20 mouse cellular contexts compared by ENCODE assay signal in the genomic region with DNA sequence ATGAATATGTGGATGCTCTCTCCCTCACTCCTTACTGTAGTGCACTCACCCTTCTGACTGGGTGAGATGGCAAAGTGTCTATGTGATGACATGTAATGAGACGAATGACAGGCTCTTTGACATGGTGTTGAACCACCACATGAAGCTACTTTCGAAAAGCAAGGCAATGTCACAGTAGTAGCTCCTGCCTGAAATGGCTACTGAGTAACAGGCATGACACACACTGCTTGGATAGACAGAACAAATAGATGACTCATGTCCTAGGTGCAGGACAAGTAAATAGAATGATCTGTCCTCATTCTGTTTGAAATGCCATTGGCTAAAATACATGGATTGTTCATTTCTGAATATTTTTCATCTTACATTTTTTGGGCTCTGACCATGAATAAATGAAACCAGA.
DNase-seq lines count a peak whose midpoint lies in the region; ATAC-seq and TF ChIP-seq lines count a peak whose summit lies in the region.
"Had no signal": no experiment of that assay in that cellular context is flagged by ENCODE, and none has a peak within 500 bp of the region (broad histone marks: within the 10 kb centered on the region; RNA-seq: fewer than 3 reads in every experiment).

No protein-coding gene starts in this region.

- no peaks in the 10 kb centered on the region for H3K9me3 ChIP-seq in heart, embryonic 15.5 days (replicated peaks)
- H3K9me3 ChIP-seq in liver, postnatal 0 days (ENCODE audit: low read length): no peaks in the 10 kb centered on the region
- H3K9me3 ChIP-seq in liver, embryonic 11.5 days (ENCODE audit: control insufficient read depth, low read length): no peaks in the 10 kb centered on the region
- no peaks in the 10 kb centered on the region for H3K9me3 ChIP-seq in forebrain, embryonic 14.5 days (replicated peaks; ENCODE audit: control insufficient read depth, low read length)
- H3K9me3 ChIP-seq: embryonic facial prominence, embryonic 10.5 days; embryonic facial prominence, embryonic 12.5 days; forebrain, embryonic 13.5 days had no signal

- no peak overlapping the region for H3K4me3 ChIP-seq in heart, embryonic 15.5 days
- H3K4me3 ChIP-seq in liver, postnatal 0 days (ENCODE audit: low read depth, low read length): no peak overlapping the region
- H3K4me3 ChIP-seq in liver, embryonic 11.5 days (ENCODE audit: low read depth, low read length): no peak overlapping the region
- H3K4me3 ChIP-seq in forebrain, embryonic 14.5 days (ENCODE audit: low read depth, low read length): no peak overlapping the region
- H3K4me3 ChIP-seq: embryonic facial prominence, embryonic 10.5 days; embryonic facial prominence, embryonic 12.5 days; forebrain, embryonic 13.5 days had no signal

- intact Hi-C loops in heart, postnatal 10 days (cut with DNase I): no loop called here
- intact Hi-C loops in heart, postnatal 25 days (cut with DNase I): no loop called here

- peak; percentile 31; the same call in 1 of the 2 replicates for ATAC-seq in heart, embryonic 15.5 days (replicated peaks; ENCODE audit: insufficient number of reproducible peaks, insufficient read depth, low FRiP score, low read depth)
- ATAC-seq in liver, postnatal 0 days: peak; percentile 51; the same call in 1 of the 2 replicates
- no peak for ATAC-seq in liver, embryonic 11.5 days (replicated peaks; ENCODE audit: low FRiP score)
- no peak for ATAC-seq in forebrain, embryonic 14.5 days
- ATAC-seq: activated CD4-positive, CD25-positive, alpha-beta regulatory T cell, adult 4 months; forebrain, embryonic 13.5 days; forebrain, embryonic 16.5 days; Patski had no signal

- no peak overlapping the region for H3K9ac ChIP-seq in heart, embryonic 15.5 days
- H3K9ac ChIP-seq in liver, postnatal 0 days (replicated peaks): no peak overlapping the region
- no peak overlapping the region for H3K9ac ChIP-seq in liver, embryonic 11.5 days (ENCODE audit: low read depth, low read length)
- H3K9ac ChIP-seq in forebrain, embryonic 14.5 days (ENCODE audit: low read length): no peak overlapping the region
- H3K9ac ChIP-seq: embryonic facial prominence, embryonic 12.5 days; forebrain, embryonic 13.5 days had no signal

- peak; percentile 58 for DNase-seq in heart, adult 11 months
- DNase-seq in heart, postnatal 10 days: no peak
- no peak for DNase-seq in heart, postnatal 25 days (ENCODE audit: low spot score)
- DNase-seq in liver, postnatal 0 days: no peak
- no peak for DNase-seq in liver, embryonic 11.5 days (ENCODE audit: low spot score)
- no peak for DNase-seq in forebrain, embryonic 14.5 days (ENCODE audit: low spot score)
- DNase-seq: adrenal gland, postnatal 10 days; adrenal gland, postnatal 25 days; cerebellum, adult 11-12 months; cerebellum, adult 2 months; cerebellum, adult 9-10 months; cerebellum, postnatal 10 days; cerebellum, postnatal 25 days had no signal

- H3K4me2 ChIP-seq in heart, embryonic 15.5 days: no peak overlapping the region
- H3K4me2 ChIP-seq in liver, postnatal 0 days (ENCODE audit: low read depth, low read length): no peak overlapping the region
- no peak overlapping the region for H3K4me2 ChIP-seq in liver, embryonic 11.5 days
- no peak overlapping the region for H3K4me2 ChIP-seq in forebrain, embryonic 14.5 days (ENCODE audit: low read length)
- H3K4me2 ChIP-seq: embryonic facial prominence, embryonic 12.5 days; forebrain, embryonic 13.5 days had no signal

- no peak for TF ChIP-seq CTCF in liver, postnatal 0 days (IDR thresholded peaks at IDR 0.05; ENCODE audit: low read depth)

- H3K27me3 ChIP-seq in heart, embryonic 15.5 days: no peaks in the 10 kb centered on the region
- H3K27me3 ChIP-seq in liver, postnatal 0 days (ENCODE audit: insufficient read depth, low read length): no peaks in the 10 kb centered on the region
- no peaks in the 10 kb centered on the region for H3K27me3 ChIP-seq in liver, embryonic 11.5 days (replicated peaks; ENCODE audit: control insufficient read depth, insufficient read depth, low read length)
- no peaks in the 10 kb centered on the region for H3K27me3 ChIP-seq in forebrain, embryonic 14.5 days (replicated peaks; ENCODE audit: control insufficient read depth, insufficient read depth, low read length)
- H3K27me3 ChIP-seq: embryonic facial prominence, embryonic 12.5 days; forebrain, embryonic 13.5 days had no signal

- no peak overlapping the region for H3K27ac ChIP-seq in heart, embryonic 15.5 days
- H3K27ac ChIP-seq in liver, postnatal 0 days (ENCODE audit: low read depth): no peak overlapping the region
- no peak overlapping the region for H3K27ac ChIP-seq in liver, embryonic 11.5 days (ENCODE audit: low read depth, low read length)
- no peak overlapping the region for H3K27ac ChIP-seq in forebrain, embryonic 14.5 days (ENCODE audit: low read depth, low read length)
- H3K27ac ChIP-seq: embryonic facial prominence, embryonic 10.5 days; embryonic facial prominence, embryonic 12.5 days; forebrain, embryonic 13.5 days had no signal

- H3K4me1 ChIP-seq in heart, embryonic 15.5 days (replicated peaks): peaks cover 18% of the 10 kb centered on the region
- no peaks in the 10 kb centered on the region for H3K4me1 ChIP-seq in liver, postnatal 0 days (ENCODE audit: insufficient read depth)
- H3K4me1 ChIP-seq in liver, embryonic 11.5 days (replicated peaks; ENCODE audit: control insufficient read depth, insufficient read depth, low read length): no peaks in the 10 kb centered on the region
- no peaks in the 10 kb centered on the region for H3K4me1 ChIP-seq in forebrain, embryonic 14.5 days (ENCODE audit: control insufficient read depth, insufficient read depth, low read length)
- H3K4me1 ChIP-seq: embryonic facial prominence, embryonic 12.5 days had no signal

- no peak for TF ChIP-seq EP300 in liver, postnatal 0 days (IDR thresholded peaks at IDR 0.05; ENCODE audit: low read depth)

- 42% methylated on average over 2 of the region's 2 CpGs for WGBS in heart, embryonic 15.5 days
- WGBS in liver, postnatal 0 days (ENCODE audit: insufficient replicate concordance): 72% methylated on average over 2 of the region's 2 CpGs
- WGBS in liver, embryonic 11.5 days: 72% methylated on average over 2 of the region's 2 CpGs
- WGBS in forebrain, embryonic 14.5 days: 90% methylated on average over 2 of the region's 2 CpGs

- H3K36me3 ChIP-seq in heart, embryonic 15.5 days: no peaks in the 10 kb centered on the region
- no peaks in the 10 kb centered on the region for H3K36me3 ChIP-seq in liver, postnatal 0 days (replicated peaks; ENCODE audit: insufficient read depth, low read length)
- no peaks in the 10 kb centered on the region for H3K36me3 ChIP-seq in liver, embryonic 11.5 days (ENCODE audit: control insufficient read depth, insufficient read depth, low read length)
- no peaks in the 10 kb centered on the region for H3K36me3 ChIP-seq in forebrain, embryonic 14.5 days (ENCODE audit: control insufficient read depth, insufficient read depth, low read length)
- H3K36me3 ChIP-seq: embryonic facial prominence, embryonic 10.5 days; embryonic facial prominence, embryonic 12.5 days had no signal

Comparison
In these comparisons a context has a peak if more than half of its experiments do, and no peak if none do; other contexts are left out.
1. ATAC-seq: peak in heart, embryonic 15.5 days (single experiment) and liver, postnatal 0 days (single experiment); none in liver, embryonic 11.5 days (single experiment) and forebrain, embryonic 14.5 days (single experiment).